Mouse (Mus musculus) C2C12 (cell line): ENCODE measurements around the gene Wnt4. TPM values are rescaled to one million over a fixed set of nuclear protein-coding genes. Genes with fewer than 3 reads are reported as not detected.
A peak's percentile ranks its signal among the peaks of the same experiment; 100 is the strongest.

ENCODE experiments used
- H3K27me3 ChIP-seq: one replicate; pipeline ENCODE4 v1.6.1; 2011; ENCODE audit not compliant: control insufficient read depth, insufficient read depth, insufficient read length
- H3K36me3 ChIP-seq: one replicate; pipeline ENCODE4 v1.6.1; 2011; ENCODE audit not compliant: control insufficient read depth, insufficient read depth
- H3K4me3 ChIP-seq: one replicate; pipeline ENCODE4 v1.5.1; 2011; ENCODE audit warnings: mild to moderate bottlenecking, control low read depth; ENCODE audit not compliant: poor library complexity, insufficient read depth, severe bottlenecking
- H3K79me2 ChIP-seq: one replicate; pipeline ENCODE4 v1.6.1; 2011; ENCODE audit not compliant: control insufficient read depth, insufficient read depth
- H3K79me3 ChIP-seq: one replicate; pipeline ENCODE4 v1.6.1; 2011; ENCODE audit warnings: low read depth, control low read depth
- H3ac ChIP-seq: one replicate; pipeline ENCODE3; 2011; ENCODE audit warnings: low read depth; ENCODE audit not compliant: control insufficient read depth, insufficient read length
- CEBPB ChIP-seq: IDR thresholded peaks from one replicate; pipeline ENCODE4 v1.6.1; 2011; ENCODE audit warnings: low read depth, mild to moderate bottlenecking, control low read depth, moderate library complexity
- CTCF ChIP-seq: IDR thresholded peaks from one replicate; pipeline ENCODE4 v1.5.1; 2011; ENCODE audit not compliant: control insufficient read depth, insufficient read depth, insufficient read length
- FOSL1 ChIP-seq: IDR thresholded peaks from one replicate; pipeline ENCODE4 v1.8.0; 2011; ENCODE audit warnings: mild to moderate bottlenecking, low read length; ENCODE audit not compliant: poor library complexity, insufficient read depth, severe bottlenecking
- MAX ChIP-seq: IDR thresholded peaks from one replicate; pipeline ENCODE4 v1.6.1; 2011; ENCODE audit warnings: mild to moderate bottlenecking, control low read depth
- MYOD1 ChIP-seq: IDR thresholded peaks from one replicate; pipeline ENCODE4 v1.6.1; 2011; ENCODE audit warnings: low read depth; ENCODE audit not compliant: control insufficient read depth, insufficient read length
- MYOG ChIP-seq: IDR thresholded peaks from one replicate; pipeline ENCODE4 v1.6.1; 2011; ENCODE audit not compliant: control insufficient read depth, insufficient read length; ENCODE audit errors: extremely low read depth
- USF1 ChIP-seq: IDR thresholded peaks from one replicate; pipeline ENCODE4 v1.6.1; 2011; ENCODE audit warnings: low read depth, mild to moderate bottlenecking, control low read depth, moderate library complexity
- polyA plus RNA-seq: library from polyadenylated mRNA; unstranded; fragments of >200 nt; fragmentation: generic; extraction: Trizol; gene quantifications from one replicate; pipeline ENCODE4 v1.2.1, GENCODE M21; 2012; ENCODE audit warnings: missing spikeins

Wnt4 gene
- polyA plus RNA-seq, 1 experiment = 3.3 TPM

DNA sequence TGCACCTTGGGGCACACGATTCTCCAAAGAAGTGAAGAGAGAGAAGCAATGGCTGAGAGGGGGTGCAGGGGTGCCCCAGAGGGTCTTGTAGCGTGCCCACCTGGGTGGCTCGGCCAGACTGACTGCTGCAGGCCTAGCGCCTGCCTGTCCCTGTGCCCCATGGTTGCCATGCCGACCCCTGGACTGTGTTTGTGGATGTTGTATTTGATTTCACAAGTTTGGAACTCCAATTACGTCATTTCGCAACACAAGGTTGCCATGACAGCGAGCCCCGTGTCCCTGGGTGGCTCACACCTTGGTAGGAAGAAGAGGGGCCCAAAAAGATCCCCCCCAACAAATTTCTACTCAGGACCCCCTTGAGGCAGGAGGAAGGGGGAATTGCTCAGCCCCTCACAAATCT is 32.4 kb upstream of the Wnt4 start:
- no peak overlapping the region for H3K4me3 ChIP-seq
- H3K27me3 ChIP-seq = no peaks in the 10 kb centered on the region
- no peaks in the 10 kb centered on the region for H3K79me3 ChIP-seq
- TF ChIP-seq CEBPB (peak; percentile 46), MAX (no peak), MYOG (no peak)
- H3K36me3 ChIP-seq = no peaks in the 10 kb centered on the region
- no peaks in the 10 kb centered on the region for H3K79me2 ChIP-seq
- no peak overlapping the region for H3ac ChIP-seq

- no peak overlapping the region for H3ac ChIP-seq
- H3K4me3 ChIP-seq = no peak overlapping the region
- no peaks in the 10 kb centered on the region for H3K79me2 ChIP-seq
- TF ChIP-seq MYOG (no peak), MYOD1 (no peak), USF1 (no peak), CEBPB (no peak), MAX (no peak), FOSL1 (no peak), CTCF (no peak)
- H3K27me3 ChIP-seq = no peaks in the 10 kb centered on the region
- no peaks in the 10 kb centered on the region for H3K36me3 ChIP-seq
- no peaks in the 10 kb centered on the region for H3K79me3 ChIP-seq
Measured at GRCm38 (mm10) chr4:137250333-137250732, 27.0 kb upstream of the Wnt4 start.

GRCm38 (mm10) chr4:137250849-137251248 is 26.4 kb upstream of the Wnt4 start:
- H3ac ChIP-seq = no peak overlapping the region
- H3K4me3 ChIP-seq = no peak overlapping the region
- no peaks in the 10 kb centered on the region for H3K36me3 ChIP-seq
- H3K27me3 ChIP-seq = no peaks in the 10 kb centered on the region
- no peaks in the 10 kb centered on the region for H3K79me2 ChIP-seq
- TF ChIP-seq USF1 = no peak
- no peak for TF ChIP-seq CTCF
- TF ChIP-seq MAX = no peak
- no peak for TF ChIP-seq CEBPB
- TF ChIP-seq MYOG = no peak
- no peak for TF ChIP-seq FOSL1
- TF ChIP-seq MYOD1 = no peak
- H3K79me3 ChIP-seq = no peaks in the 10 kb centered on the region

DNA sequence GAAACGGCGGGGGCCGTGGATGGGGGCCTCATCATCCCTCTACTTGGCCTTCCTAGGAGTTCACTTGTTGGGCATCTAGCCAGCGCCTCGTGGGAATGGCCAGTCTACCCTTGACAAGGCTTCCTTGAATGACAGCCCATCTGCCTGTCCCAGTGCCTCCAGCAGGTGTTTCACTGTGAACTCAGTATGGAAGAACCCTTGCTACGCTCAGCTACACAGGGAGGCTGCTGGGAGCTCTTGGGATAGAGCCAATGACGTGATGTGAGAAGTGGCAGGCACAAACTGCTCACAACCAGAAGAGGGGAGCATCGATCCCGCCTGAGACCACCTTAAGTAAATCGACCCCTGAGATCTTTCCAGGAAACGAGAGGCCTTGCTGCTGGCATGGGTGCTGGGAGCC is 23.7 kb upstream of the Wnt4 start:
- no peaks in the 10 kb centered on the region for H3K79me3 ChIP-seq
- TF ChIP-seq MYOD1 = no peak
- TF ChIP-seq CEBPB = no peak
- no peak for TF ChIP-seq MYOG
- TF ChIP-seq FOSL1 = no peak
- no peak for TF ChIP-seq MAX
- no peak for TF ChIP-seq CTCF
- no peak for TF ChIP-seq USF1
- no peak overlapping the region for H3K4me3 ChIP-seq
- no peaks in the 10 kb centered on the region for H3K27me3 ChIP-seq
- H3K79me2 ChIP-seq = no peaks in the 10 kb centered on the region
- H3ac ChIP-seq = no peak overlapping the region
- no peaks in the 10 kb centered on the region for H3K36me3 ChIP-seq

DNA sequence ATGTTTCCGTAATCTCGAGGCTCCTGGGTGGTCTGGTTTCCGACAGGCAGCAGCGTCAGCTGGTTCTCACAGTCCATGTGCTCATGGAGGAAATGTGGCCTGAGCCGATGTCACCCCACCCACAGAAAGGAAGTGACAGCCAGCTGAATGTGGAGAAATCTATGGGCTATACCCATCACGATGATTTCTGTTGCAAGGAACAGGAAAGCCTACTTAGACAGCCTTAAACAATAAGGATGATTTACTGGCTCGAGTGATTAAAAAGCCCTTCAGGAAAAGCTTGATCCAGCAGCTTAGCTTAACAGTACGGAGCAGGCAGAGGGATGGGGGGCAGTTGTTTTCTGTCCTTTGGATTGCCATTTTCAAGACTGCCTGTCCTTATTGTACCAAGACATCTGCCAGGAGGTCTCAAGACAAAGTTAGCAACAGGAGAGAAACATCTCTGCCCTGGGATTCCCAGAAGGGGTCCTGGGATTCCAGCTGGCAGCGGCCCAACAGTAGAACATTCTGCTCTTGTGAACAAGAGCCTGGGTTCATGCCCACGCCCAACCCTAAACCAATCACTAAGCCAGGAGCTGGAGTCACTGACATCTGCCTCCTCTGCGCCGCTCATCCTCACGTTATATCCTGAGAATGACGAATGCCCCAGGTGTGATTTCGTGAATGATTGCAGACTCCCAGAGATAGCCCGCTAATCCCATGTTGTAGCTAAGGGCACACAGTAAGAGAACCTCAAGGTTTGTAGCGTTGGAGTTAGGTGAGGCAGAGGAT is 22.9 kb upstream of the Wnt4 start:
- no peaks in the 10 kb centered on the region for H3K27me3 ChIP-seq
- H3K79me2 ChIP-seq = no peaks in the 10 kb centered on the region
- TF ChIP-seq MAX (no peak), CTCF (no peak), CEBPB (no peak)
- no peak overlapping the region for H3K4me3 ChIP-seq
- no peaks in the 10 kb centered on the region for H3K36me3 ChIP-seq
- H3ac ChIP-seq = no peak overlapping the region
- H3K79me3 ChIP-seq = no peaks in the 10 kb centered on the region

DNA sequence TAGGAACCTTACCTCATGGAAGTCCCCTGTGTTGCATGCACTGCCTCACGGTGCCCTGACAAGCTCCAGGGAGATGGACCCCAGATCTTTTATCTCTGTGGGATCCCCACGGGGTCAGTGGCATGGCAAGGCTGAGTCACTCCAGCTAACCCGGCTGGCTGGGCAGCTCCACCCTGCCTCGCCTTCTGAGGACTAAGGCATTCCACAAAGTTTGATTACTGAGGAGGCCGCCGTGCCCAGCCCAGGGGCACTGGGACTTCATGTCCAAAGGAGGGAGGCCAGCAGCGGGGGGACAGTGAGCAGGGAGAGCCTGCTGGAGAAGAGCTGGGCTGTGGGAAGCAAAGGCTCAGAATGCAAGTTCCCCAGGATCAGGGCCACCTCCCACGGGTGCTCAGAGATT is 21.7 kb upstream of the Wnt4 start:
- TF ChIP-seq MAX = no peak
- TF ChIP-seq FOSL1 = no peak
- no peak for TF ChIP-seq CTCF
- TF ChIP-seq MYOG = no peak
- TF ChIP-seq USF1 = no peak
- TF ChIP-seq MYOD1 = no peak
- TF ChIP-seq CEBPB = no peak
- H3K79me3 ChIP-seq = no peaks in the 10 kb centered on the region
- no peaks in the 10 kb centered on the region for H3K36me3 ChIP-seq
- no peak overlapping the region for H3K4me3 ChIP-seq
- H3K27me3 ChIP-seq = no peaks in the 10 kb centered on the region
- no peak overlapping the region for H3ac ChIP-seq
- H3K79me2 ChIP-seq = no peaks in the 10 kb centered on the region
